Mouse (Mus musculus) cerebellum, adult 2 months (tissue): ENCODE data around the gene Plxdc2.

Experiments used
- CTCF ChIP-seq: fragments of 200-500 bp; IDR thresholded peaks from 2 replicates; pipeline ENCODE4 v1.5.1; 2011; ENCODE audit warnings: low read depth, mild to moderate bottlenecking, control low read depth, low read length, moderate library complexity, borderline replicate concordance; ENCODE audit not compliant: insufficient read depth
- POLR2A ChIP-seq: fragments of 200-500 bp; IDR thresholded peaks from 2 replicates; pipeline ENCODE4 v1.6.1; 2011; ENCODE audit warnings: low read length, control low read depth, borderline replicate concordance; ENCODE audit not compliant: insufficient read depth

GRCm38 (mm10) chr2:16365830-16366401 lies 9.8 kb downstream of the Plxdc2 start:
- TF ChIP-seq CTCF = no peak
- no peak for TF ChIP-seq POLR2A
